Mouse (Mus musculus) heart, postnatal 36 days (tissue): ENCODE results near the gene Cela3b. TPM values are rescaled to one million over a fixed set of nuclear protein-coding genes. Genes with fewer than 3 reads are reported as not detected.
"Not testable (repeated sequence)": the region's sequence is repeated elsewhere in the genome, so short reads cannot be mapped to it uniquely, and the experiment has no call there.

Experiments used
- DNase-seq, 2 experiments: peaks; one replicate each; pipeline ENCODE4 v3.0.0; 2021 to 2022
- intact Hi-C: fragments of 180-260 bp; cut with DNase I; formaldehyde crosslinking; loops from one replicate; pipeline ENCODE4 v1.15.1; 2025
- total RNA-seq, 2 experiments: library from RNA; stranded (reverse); gene quantifications; 2 replicates each; pipeline ENCODE4 v1.2.3; 2021

Gene Cela3b
- total RNA-seq, 2 experiments from 2014 or later = not detected

DNA sequence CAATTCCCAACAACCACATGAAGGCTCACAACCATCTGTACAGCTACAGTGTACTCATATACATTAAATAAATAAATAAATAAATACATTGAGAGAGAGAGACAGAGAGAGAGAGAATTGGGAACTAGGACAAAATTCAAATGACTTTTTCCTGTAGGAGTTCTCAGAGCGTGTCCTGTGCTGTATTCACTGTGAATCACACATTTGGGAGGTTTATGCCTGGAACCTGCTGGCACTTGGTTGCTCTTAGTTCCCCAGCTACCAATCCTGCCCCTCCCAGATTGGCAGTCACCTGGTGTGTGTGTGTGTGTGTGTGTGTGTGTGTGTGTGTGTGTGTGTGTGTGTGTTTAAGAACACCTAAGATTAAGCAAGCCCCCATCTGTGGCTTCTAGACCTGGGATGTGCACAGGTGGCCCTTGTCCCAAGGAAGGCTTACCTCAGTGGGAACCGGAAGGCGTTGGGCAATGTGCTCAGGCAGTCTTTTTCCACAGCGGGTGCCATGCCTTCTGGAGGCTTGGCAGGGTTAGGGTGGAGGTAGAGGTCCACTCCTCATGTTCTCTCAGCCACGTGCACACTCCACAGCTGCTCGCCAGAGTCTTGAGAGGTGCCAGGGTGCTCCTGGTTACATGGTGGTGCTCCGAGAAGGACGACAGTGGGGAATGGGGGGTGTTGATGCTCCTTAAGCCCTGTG lies 6.8 kb upstream of the Cela3b start:
- intact Hi-C loops = loop anchor here (1.0 to 10.0 kb wide), 2 partner anchors 20 to 362 kb away; no protein-coding TSS in a partner anchor
- DNase-seq = no peak

- intact Hi-C loops = loop anchor here (10.0 kb wide), 1 partner anchor 358 kb away; no protein-coding TSS in a partner anchor
Observed at GRCm38 (mm10) chr4:137432700-137433550, 2.6 kb upstream of the Cela3b start.

GRCm38 (mm10) chr4:137417712-137418564 lies 12.4 kb downstream of the Cela3b start:
- DNase-seq = no peak
- intact Hi-C loops = loop anchor here (1.0 kb wide), 1 partner anchor 18 kb away; no protein-coding TSS in a partner anchor

More at GRCm38 (mm10) chr4:137432700-137433550, 2.6 kb upstream of the Cela3b start:
- not testable (repeated sequence) for DNase-seq

DNA sequence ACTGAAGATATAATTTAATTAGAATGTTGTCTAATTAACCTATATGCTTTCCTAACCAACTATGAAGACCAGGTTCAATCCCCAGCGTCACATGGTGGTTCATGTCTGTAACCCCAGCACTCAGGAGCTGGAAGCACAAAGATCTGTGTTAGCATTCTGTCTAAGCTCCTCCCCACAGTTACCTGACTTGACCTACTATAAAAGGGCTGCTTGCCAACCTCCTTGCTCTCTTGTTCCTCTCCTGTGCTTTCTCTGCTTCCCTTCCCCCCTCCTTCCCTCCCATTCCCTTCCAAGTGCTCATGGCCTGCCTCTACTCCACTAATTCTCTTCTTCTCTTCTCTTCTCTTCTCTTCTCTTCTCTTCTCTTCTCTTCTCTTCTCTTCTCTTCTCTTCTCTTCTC lies 15.4 kb downstream of the Cela3b start:
- DNase-seq = no peak
- intact Hi-C loops = no loop called here

- intact Hi-C loops, DNase-seq: not testable (repeated sequence)
Observed at GRCm38 (mm10) chr4:137412185-137412709, 18.1 kb downstream of the Cela3b start.

- DNase-seq = no peak
- intact Hi-C loops = no loop called here
Observed at GRCm38 (mm10) chr4:137409691-137410090, 20.6 kb downstream of the Cela3b start, which contains the start of gene Cela3a. TSS of gene Cela3a (minus strand) at chr4:137409791.

DNA sequence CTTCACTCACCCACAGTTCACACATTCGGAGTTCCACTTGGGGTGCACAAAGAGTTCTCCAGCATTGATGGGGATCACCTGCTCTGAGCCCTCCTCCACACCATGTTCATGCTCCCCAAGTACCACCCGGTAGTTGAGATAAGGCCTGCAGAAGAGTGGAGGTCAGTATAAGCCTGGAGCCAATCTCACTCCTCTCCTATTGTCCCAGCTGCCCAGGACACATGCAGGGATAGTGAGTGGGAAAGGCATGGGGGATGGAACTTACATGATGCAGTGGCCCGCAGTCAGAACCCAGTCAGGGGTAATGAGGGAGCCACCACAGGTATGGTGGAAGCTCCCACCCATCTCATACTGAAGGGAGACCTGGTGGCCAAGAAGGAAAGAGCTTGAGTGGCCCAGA lies 24.8 kb downstream of the Cela3b start:
- intact Hi-C loops = no loop called here
- no peak for DNase-seq

- peak; percentile 42 to 56 for DNase-seq
- intact Hi-C loops = loop anchor here (10.0 kb wide), 2 partner anchors 232 to 322 kb away; no protein-coding TSS in a partner anchor
Observed at GRCm38 (mm10) chr4:137396641-137397525, 33.5 kb downstream of the Cela3b start.

DNA sequence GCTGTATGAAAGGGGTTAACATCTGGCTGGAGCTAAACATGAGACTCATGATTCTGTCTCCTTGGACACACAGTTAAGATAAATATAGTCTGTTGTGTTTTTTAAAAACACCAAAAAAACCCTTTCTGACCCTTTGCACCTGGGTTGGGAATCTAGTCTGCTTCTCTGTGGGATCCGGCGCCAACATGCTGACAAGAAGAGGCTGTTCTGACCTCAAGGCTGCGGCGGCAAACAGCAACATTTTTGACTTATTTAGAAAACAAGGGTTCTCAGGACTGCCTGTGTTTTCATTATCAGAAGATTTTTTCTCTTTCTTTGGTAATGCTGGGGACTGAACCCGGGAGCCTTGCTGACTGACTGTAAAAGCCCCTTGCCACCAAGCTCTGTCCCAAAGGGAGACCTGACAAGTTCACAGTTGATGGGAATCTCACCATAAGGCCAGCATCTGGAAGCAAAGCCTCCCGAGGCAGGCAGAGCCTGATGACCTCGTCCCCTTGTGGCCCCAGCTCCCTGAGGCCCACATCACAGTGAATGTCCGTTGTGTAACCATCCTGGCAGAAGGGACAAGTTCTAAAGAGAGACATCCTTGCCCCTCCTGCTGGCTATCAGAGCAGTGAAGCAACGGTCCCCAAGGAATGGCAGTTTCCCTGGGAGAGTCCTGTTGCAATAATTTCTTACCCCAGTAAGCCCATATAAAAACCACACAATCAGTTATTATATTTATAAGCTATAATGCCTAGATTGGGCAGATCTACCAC lies 36.8 kb downstream of the Cela3b start:
- DNase-seq = peak; percentile 38 to 56
- intact Hi-C loops = loop anchor here (5.0 to 10.0 kb wide), 3 partner anchors 81 to 319 kb away; no protein-coding TSS in a partner anchor

GRCm38 (mm10) chr4:137392874-137393273 lies 37.5 kb downstream of the Cela3b start:
- intact Hi-C loops = loop anchor here (5.0 to 10.0 kb wide), 3 partner anchors 81 to 318 kb away; no protein-coding TSS in a partner anchor
- DNase-seq = no peak

DNA sequence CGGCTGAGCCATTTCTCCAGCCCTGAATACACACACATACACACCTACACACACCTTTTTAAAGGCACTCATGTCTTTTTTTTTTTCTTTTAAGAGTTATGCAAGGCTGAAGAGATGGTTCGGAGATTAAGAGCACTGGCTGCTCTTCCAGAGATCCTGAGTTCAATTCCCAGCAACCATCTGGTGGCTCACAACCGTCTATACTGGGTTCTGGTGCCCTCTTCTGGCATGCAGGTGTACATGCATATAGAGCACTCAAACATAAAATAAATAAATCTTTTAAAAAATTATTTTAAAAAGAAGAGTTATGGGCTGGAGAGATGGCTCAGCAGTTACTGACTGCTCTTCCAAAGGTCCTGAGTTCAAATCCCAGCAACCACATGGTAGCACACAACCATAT lies 39.1 kb downstream of the Cela3b start:
- DNase-seq = no peak
- intact Hi-C loops = loop anchor here (5.0 to 10.0 kb wide), 3 partner anchors 79 to 316 kb away; no protein-coding TSS in a partner anchor

DNA sequence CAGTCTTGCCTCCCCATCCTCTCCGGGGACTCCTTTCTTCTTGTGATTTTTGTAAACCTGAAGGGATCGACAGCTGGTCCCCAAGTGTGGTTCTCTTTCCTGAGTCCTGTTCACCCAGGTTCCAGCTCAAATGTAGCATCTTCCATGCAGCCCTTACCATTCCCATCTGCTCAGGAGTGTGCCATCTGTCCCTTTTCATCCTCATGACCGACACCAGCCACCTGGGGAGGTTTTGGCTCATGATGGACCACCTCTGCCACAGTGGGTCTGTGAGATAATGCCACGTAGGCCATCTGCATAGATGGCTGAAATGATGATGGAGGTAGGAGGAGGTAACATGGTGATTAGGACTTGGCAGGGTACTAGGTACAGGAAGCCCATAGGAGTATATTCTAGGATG lies 40.1 kb downstream of the Cela3b start:
- DNase-seq = no peak
- intact Hi-C loops = loop anchor here (5.0 to 10.0 kb wide), 3 partner anchors 78 to 315 kb away; no protein-coding TSS in a partner anchor

- intact Hi-C loops = no loop called here
Observed at GRCm38 (mm10) chr4:137388983-137389382, 41.4 kb downstream of the Cela3b start.

GRCm38 (mm10) chr4:137388059-137388794 lies 42.1 kb downstream of the Cela3b start:
- intact Hi-C loops = no loop called here
- DNase-seq = peak; percentile 84 to 93

More at GRCm38 (mm10) chr4:137388983-137389382, 41.4 kb downstream of the Cela3b start:
- DNase-seq = no peak

DNA sequence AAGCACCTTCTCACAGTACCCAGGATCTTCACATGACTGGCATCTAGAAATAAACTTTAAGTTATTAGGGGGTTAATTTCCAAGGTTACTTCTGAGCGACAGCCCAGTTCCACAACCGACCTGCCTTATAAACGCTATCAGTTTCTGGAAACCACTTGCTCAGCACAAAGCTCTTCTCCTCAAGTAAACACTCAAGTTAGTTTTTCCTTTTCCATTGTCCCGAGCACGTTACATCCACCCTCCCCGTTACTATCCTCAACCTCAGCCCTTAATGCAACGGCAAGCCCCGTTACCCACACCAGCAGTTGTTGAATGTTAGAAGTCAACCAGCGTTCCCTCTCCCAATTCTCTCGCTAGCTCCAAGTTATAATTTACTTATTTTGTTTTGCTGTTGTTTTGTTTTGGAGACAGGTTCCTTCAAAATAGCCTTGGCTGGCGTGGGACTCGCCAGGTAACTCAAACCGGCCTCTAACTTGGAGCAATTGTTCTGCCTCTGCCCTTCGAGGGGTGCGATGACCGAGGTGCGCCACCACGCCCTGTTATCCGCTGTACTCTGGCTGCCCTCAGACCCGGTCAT lies 42.8 kb downstream of the Cela3b start:
- DNase-seq = no peak
- intact Hi-C loops = no loop called here

DNA sequence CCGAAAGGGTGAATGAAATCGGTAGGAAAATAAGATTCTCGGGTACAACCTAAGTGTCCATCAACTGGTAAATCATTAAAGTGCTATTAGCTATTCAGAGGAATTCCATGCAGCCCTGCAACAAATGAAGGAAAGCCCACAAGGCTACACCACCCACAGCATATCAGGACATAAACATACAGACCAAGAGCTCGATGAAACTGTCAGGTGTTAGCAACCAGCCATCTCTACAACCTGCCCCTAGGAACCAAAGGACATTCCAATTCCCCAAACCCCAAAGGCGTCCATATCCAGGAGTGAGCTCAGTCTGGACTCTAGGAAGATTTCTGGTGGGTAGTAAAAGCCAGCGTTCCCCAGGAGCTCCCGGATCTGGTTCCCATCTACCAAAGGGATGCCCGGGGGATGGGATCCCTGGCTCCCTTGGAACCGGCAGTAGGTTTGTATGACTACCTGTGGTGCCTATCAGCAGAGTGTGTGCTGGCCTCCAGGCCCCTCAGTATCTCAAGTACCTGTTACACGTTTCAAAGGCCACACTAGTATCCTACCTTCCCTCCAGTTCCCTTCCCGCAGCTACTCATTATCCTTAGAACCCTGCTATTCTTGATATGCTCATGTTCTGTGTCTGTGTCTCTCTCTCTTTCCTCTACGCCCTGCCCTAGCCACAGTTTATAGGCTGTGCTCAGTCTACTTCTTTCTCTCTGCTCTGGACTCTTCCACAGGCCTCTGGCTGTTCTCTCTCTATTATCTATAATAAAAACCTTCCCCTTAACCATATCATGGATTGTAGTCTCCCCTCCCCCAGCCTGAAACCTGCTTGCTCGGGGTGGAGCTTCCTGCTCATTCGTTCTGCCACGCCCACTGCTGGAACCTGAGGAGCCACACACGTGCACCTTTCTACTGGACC lies 49.4 kb downstream of the Cela3b start:
- DNase-seq = no peak
- intact Hi-C loops = no loop called here
